Mouse (Mus musculus) E14TG2a.4 (cell line): Measurements from ENCODE around the gene Raet1e.
"Not testable (repeated sequence)": the region's sequence is repeated elsewhere in the genome, so short reads cannot be mapped to it uniquely, and the experiment has no call there.

ENCODE experiments used
- H3K27me3 ChIP-seq: 2 replicates; pipeline ENCODE4 v1.6.1; 2014; ENCODE audit warnings: low read length, control low read depth; ENCODE audit not compliant: insufficient read depth
- H3K36me3 ChIP-seq: 2 replicates; pipeline ENCODE4 v1.6.1; 2014; ENCODE audit warnings: low read length, control low read depth; ENCODE audit not compliant: insufficient read depth
- H3K4me1 ChIP-seq: replicated peaks from 2 replicates; pipeline ENCODE4 v1.6.1; 2014; ENCODE audit warnings: low read depth, low read length, control low read depth
- H3K4me3 ChIP-seq: replicated peaks from 2 replicates; pipeline ENCODE4 v1.5.1; 2014; ENCODE audit warnings: mild to moderate bottlenecking, low read length
- H3K9me3 ChIP-seq: 2 replicates; pipeline ENCODE4 v1.6.1; 2014; ENCODE audit warnings: low read length, control low read depth
- CTCF ChIP-seq: conservative IDR thresholded peaks from 2 replicates; pipeline ENCODE4 v1.5.1; 2014; ENCODE audit warnings: low read length
- NANOG ChIP-seq: IDR thresholded peaks from 2 replicates; pipeline ENCODE4 v1.6.1; 2014; ENCODE audit warnings: borderline replicate concordance, low read length, mixed read lengths
- POU5F1 ChIP-seq: IDR thresholded peaks from 2 replicates; pipeline ENCODE4 v1.6.1; 2014; ENCODE audit warnings: low read length, borderline replicate concordance

Gene Raet1e

GRCm38 (mm10) chr10:22308221-22308620 lies 149.9 kb downstream of the Raet1e start:
- TF ChIP-seq POU5F1 = no peak
- no peak for TF ChIP-seq CTCF
- TF ChIP-seq NANOG = no peak
- Histone ChIP-seq H3K27me3 (peaks cover 14% of the 10 kb centered on the region), H3K4me1 (peaks cover 9% of the 10 kb centered on the region), H3K4me3 (no peak overlapping the region), H3K9me3 (peaks cover 37% of the 10 kb centered on the region), H3K36me3 (no peaks in the 10 kb centered on the region)

- peaks cover 35% of the 10 kb centered on the region for H3K9me3 ChIP-seq
- H3K36me3 ChIP-seq = no peaks in the 10 kb centered on the region
- TF ChIP-seq NANOG (no peak), CTCF (no peak), POU5F1 (no peak)
- H3K27me3 ChIP-seq = no peaks in the 10 kb centered on the region
- H3K4me3 ChIP-seq = no peak overlapping the region
- H3K4me1 ChIP-seq = no peaks in the 10 kb centered on the region
These were observed 164.5 kb downstream of the Raet1e start for GRCm38 (mm10) chr10:22322858-22323257.

DNA sequence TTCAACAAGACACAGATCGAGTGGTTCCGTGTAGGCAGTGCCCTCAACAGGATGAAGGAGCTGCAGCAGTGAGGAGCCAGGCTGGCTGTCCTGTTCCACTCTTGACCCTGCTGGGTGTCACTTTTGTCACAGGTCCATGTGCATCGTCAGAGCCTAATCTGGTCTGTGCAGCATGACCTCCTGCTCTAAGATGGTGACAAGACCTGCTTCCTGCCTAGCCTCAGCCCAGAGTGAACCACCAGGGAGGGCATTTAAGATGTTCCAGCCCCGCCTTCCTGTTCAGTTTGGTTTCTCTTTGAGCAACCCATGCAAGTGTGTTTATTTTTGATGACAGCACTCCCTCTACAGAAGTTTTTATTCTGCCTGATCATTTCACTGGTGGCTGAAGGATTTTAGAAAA lies 187.4 kb downstream of the Raet1e start:
- not testable (repeated sequence) for H3K4me1 ChIP-seq, H3K36me3 ChIP-seq, H3K27me3 ChIP-seq, H3K4me3 ChIP-seq
- peaks cover 70% of the 10 kb centered on the region for H3K9me3 ChIP-seq

DNA sequence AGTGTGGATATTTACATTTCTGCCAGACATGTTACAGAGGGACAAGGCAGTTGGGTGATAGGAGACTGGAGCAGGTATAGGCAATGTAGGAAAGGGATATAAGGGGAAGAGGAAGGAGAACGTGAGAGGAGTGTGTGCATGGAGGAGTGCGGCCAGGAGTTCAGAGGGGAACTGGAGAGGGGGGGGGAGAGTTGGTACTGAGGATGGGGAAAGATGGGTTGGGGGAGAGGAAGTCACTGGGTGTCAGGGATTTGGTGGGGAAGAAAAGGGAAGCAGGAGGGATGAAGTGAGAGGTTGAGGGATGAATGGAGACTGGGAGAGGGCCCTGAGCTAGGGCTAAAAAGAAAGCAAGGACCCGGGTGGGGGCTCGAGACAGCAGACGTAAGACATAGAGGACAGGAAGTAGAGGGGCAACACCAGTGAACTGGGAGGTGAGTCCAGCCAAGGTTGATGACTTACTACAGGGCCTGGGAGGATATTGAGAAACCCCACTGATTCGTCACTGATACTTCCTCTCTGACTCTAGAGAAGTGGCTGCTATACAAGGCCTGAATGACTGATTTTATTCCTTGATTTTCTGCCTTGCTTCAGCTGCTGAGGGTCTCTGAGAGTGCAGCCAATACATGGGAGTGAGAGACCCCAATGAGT lies 195.3 kb downstream of the Raet1e start:
- not testable (repeated sequence) for H3K27me3 ChIP-seq, H3K4me3 ChIP-seq, H3K4me1 ChIP-seq, H3K36me3 ChIP-seq
- H3K9me3 ChIP-seq = peaks cover 21% of the 10 kb centered on the region

GRCm38 (mm10) chr10:22354196-22354574 lies 195.8 kb downstream of the Raet1e start:
- not testable (repeated sequence) for H3K4me1 ChIP-seq, H3K27me3 ChIP-seq, H3K36me3 ChIP-seq, H3K4me3 ChIP-seq
- H3K9me3 ChIP-seq = peaks cover 16% of the 10 kb centered on the region

- H3K36me3 ChIP-seq, H3K4me1 ChIP-seq, H3K4me3 ChIP-seq, H3K9me3 ChIP-seq, H3K27me3 ChIP-seq: not testable (repeated sequence)
These were observed 199.0 kb downstream of the Raet1e start for GRCm38 (mm10) chr10:22357373-22357772.

GRCm38 (mm10) chr10:22360252-22360651 lies 201.9 kb downstream of the Raet1e start, which contains the start of gene Raet1d:
Raet1d (plus strand) TSS chr10:22360552.
- not testable (repeated sequence) for H3K4me3 ChIP-seq, H3K4me1 ChIP-seq, H3K9me3 ChIP-seq, H3K36me3 ChIP-seq, H3K27me3 ChIP-seq

- not testable (repeated sequence) for H3K4me1 ChIP-seq, H3K4me3 ChIP-seq, H3K9me3 ChIP-seq, H3K36me3 ChIP-seq, H3K27me3 ChIP-seq
These were observed 202.6 kb downstream of the Raet1e start for GRCm38 (mm10) chr10:22360957-22361356.

DNA sequence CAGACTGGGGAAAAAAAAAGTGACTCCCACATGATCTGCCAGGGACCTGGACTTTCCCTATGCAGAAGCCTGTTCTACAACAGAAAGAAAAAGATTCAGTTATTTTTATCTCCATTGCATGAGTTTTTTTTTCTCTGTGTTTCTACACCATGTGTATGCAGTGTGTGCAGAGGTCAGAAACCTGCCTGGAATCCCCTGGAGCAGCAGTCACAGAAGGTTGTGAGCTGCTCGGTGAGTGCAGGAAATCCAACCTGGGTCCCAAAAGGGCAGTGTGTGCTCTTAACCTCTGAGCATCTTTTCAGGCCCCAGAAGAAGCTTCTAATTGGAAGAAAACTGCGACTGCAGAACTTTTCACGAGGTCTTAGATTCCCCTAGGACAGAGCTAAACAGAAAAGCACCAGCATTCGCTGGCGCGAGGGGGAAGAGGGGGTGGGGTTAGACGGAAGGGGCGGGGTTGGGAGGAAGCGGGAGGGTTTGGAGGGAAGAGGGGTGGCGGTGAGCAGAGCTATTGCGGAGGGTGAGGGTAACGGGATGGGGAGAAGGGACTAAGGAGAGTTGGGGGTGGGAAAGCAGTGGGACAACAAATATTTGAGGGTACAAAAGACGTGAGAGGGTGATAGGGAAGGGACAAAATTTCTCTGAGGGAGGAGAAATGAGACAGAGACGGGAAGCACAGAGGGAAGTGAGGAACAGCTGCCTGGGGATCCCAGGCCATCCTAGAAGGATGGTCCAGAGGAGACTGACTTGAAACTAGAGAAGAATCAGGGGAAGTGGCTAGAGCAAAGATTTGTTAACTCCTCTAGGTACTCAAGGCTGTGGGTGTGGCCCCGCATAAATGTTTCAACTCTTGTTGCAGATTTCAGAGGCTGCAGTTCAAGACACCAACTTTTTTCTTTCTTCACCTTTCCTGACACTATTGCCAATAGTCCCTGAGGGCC lies 203.3 kb downstream of the Raet1e start:
- H3K9me3 ChIP-seq, H3K4me1 ChIP-seq, H3K27me3 ChIP-seq, H3K36me3 ChIP-seq: not testable (repeated sequence)
- peak overlapping the region; percentile 62; the same call in 1 of the 2 replicates for H3K4me3 ChIP-seq

DNA sequence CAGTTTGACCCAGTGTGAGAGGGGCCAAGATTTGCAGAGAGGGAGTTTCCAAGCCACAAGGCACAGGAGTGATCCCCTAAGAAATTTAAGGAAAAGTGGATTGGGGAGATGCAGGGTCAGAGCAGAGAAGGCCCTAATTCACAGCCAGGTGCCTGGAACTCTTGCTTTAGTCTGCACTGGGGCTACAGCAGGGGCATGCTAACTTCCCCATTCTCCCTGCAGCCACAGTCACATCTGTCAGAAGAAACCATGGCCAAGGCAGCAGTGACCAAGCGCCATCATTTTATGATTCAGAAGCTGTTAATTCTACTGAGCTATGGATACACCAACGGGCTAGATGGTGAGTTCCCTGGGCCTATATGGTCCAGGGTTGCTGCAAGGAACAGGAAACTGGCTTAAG lies 204.1 kb downstream of the Raet1e start:
- not testable (repeated sequence) for H3K4me1 ChIP-seq, H3K9me3 ChIP-seq, H3K27me3 ChIP-seq, H3K36me3 ChIP-seq, H3K4me3 ChIP-seq

DNA sequence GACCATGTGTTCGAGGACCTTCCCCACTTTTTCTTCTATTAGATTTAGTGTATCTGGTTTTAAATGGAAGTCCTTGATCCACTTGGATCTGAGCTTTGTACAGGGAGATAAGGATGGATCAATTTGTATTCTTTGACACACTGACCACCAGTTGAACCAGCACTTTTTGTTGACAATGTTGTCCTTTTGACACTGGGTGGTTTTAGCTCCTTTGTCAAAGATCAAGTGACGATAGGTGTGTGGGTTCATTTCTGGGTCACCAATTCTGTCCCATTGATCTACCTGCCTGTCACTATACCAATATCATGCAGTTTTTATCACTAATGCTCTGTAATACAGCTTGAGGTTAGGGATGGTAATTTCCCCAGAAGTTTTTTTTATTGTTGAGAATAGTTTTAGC lies 206.5 kb downstream of the Raet1e start:
- not testable (repeated sequence) for H3K4me3 ChIP-seq, H3K9me3 ChIP-seq, H3K27me3 ChIP-seq, H3K36me3 ChIP-seq, H3K4me1 ChIP-seq

DNA sequence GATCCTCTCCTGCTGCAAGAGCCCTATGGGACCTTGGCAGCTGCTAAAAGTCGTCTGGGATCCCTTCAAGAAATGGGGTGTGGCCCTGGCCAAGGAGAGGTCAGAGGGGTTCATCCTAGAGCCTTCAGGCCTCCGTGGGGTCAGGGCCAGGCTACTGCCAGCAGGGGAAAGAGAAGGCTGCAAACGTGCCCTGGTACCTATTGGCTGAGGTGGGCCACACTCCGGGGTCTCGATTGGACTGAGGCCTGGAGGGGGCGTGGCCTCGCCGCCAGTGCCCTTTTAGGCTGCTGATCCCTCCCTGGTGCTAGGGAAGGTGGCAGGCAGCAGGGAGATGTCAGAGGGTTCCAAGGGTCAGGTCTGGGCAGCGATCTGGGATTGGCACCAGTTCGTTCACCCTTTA lies 222.9 kb downstream of the Raet1e start:
- not testable (repeated sequence) for H3K9me3 ChIP-seq, H3K4me3 ChIP-seq, H3K4me1 ChIP-seq, H3K36me3 ChIP-seq, H3K27me3 ChIP-seq
